Mouse (Mus musculus) forebrain, embryonic 13.5 days (tissue): ENCODE data around the gene 4930438A08Rik. TPM values are rescaled to one million over a fixed set of nuclear protein-coding genes. Genes with fewer than 3 reads are reported as not detected.
"Not testable (repeated sequence)": the region's sequence is repeated elsewhere in the genome, so short reads cannot be mapped to it uniquely, and the experiment has no call there.

Experiments
- ATAC-seq: fragments of 200-750 bp; cut with Nextera tagmentation; 2 replicates; pipeline ENCODE4 v1.8.0; 2017
- H3K27ac ChIP-seq: fragments of 300-500 bp; sonication (generic); 2 replicates; pipeline ENCODE4 v1.5.1; 2015; ENCODE audit warnings: inconsistent platforms, mild to moderate bottlenecking, moderate library complexity
- H3K27me3 ChIP-seq: fragments of 300-500 bp; sonication (generic); 2 replicates; pipeline ENCODE4 v1.6.1; 2015; ENCODE audit warnings: mild to moderate bottlenecking, inconsistent platforms
- H3K36me3 ChIP-seq: fragments of 300-500 bp; sonication (generic); 2 replicates; pipeline ENCODE4 v1.6.1; 2015; ENCODE audit warnings: mild to moderate bottlenecking, inconsistent platforms; ENCODE audit not compliant: poor library complexity, severe bottlenecking
- H3K4me1 ChIP-seq: fragments of 300-500 bp; sonication (generic); 2 replicates; pipeline ENCODE4 v1.6.1; 2015; ENCODE audit warnings: inconsistent platforms
- H3K4me2 ChIP-seq: fragments of 300-500 bp; sonication (generic); 2 replicates; pipeline ENCODE4 v1.6.1; 2015; ENCODE audit warnings: inconsistent platforms, mild to moderate bottlenecking, moderate library complexity
- H3K4me3 ChIP-seq: fragments of 300-500 bp; sonication (generic); 2 replicates; pipeline ENCODE4 v1.5.1; 2015; ENCODE audit warnings: mild to moderate bottlenecking, inconsistent platforms
- H3K9ac ChIP-seq: fragments of 300-500 bp; sonication (generic); 2 replicates; pipeline ENCODE4 v1.6.1; 2015; ENCODE audit warnings: mild to moderate bottlenecking, inconsistent platforms
- H3K9me3 ChIP-seq: fragments of 300-500 bp; sonication (generic); replicated peaks from 2 replicates; pipeline ENCODE4 v1.6.1; 2016; ENCODE audit warnings: inconsistent platforms
- WGBS: fragments of 180-500 bp; shearing (Covaris S2); methylation state at CpG from one replicate; pipeline ENCODE4 v1.1.7; 2015; 5-methylcytosine and 5-hydroxymethylcytosine counted together
- polyA plus RNA-seq: library from polyadenylated mRNA; unstranded; fragments of >200 nt; fragmentation: Nextera tagmentation; extraction: Ambion mirVana; gene quantifications from 2 replicates; pipeline ENCODE4 v1.2.1, GENCODE M21; 2015

Gene 4930438A08Rik
- polyA plus RNA-seq, result not detected in 2 replicates

DNA sequence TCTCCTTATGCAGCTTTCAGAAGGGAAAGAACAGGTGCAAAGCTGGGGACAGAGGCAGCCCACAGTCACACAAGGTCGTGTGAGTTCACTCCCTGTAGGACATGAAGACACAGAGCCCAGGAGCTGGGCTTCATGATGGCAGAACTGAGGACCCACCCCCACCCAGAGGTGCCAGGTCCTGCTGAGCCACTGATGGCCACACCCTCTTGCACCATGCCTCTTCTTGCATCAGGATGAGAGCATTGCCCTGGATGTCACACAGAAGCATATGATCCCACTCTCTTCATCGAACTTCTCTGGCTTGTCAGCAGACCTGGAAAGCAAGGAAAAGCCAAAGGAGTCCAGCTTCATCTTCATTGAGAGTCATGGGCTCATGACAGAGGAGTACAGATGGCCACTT, at the start of gene 4930438A08Rik:
4930438A08Rik (plus strand) TSS at position 228 of the 400 bp plus-strand sequence.
- no peak for ATAC-seq
- 69% methylated on average over 2 of the region's 2 CpGs for WGBS
- H3K4me2 ChIP-seq, result no peak within 1 kb of the TSS

GRCm38 (mm10) chr11:58224872-58225271, 49.7 kb upstream of the 4930438A08Rik start:
- not testable (repeated sequence) for H3K27me3 ChIP-seq, H3K9me3 ChIP-seq, H3K4me2 ChIP-seq, H3K36me3 ChIP-seq, H3K27ac ChIP-seq, H3K9ac ChIP-seq, ATAC-seq, H3K4me3 ChIP-seq, H3K4me1 ChIP-seq
- 88% methylated on average over 2 of the region's 2 CpGs for WGBS

More for the DNA sequence above, at the start of gene 4930438A08Rik:
- Histone ChIP-seq H3K9me3 (no peaks in the 10 kb centered on the region), H3K27me3 (no peaks in the 10 kb centered on the region), H3K36me3 (no peaks in the 10 kb centered on the region), H3K9ac (no peak within 1 kb of the TSS), H3K27ac (no peak within 1 kb of the TSS), H3K4me1 (no peaks in the 10 kb centered on the region), H3K4me3 (no peak within 1 kb of the TSS)

DNA sequence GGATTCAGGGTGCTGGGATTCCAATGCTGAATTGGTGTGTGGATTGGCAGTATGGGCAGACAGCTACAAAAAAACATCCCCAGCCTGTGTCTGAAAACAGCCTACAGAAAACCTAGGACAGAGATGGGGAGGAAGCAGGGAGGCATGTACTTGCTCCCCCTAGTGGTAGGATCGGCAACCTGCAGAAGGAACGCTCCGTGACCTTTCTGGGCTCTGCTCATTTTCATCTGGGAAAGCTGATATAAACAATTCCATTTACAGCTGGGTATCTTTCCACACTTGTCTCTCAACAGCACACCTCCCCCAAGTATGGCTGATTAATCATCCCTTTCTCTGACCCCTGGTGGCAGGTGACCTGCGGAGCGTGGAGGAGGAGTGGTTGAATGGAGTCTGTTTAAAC, 48.9 kb upstream of the 4930438A08Rik start:
- H3K27ac ChIP-seq, result no peak overlapping the region
- no peaks in the 10 kb centered on the region for H3K4me1 ChIP-seq
- no peaks in the 10 kb centered on the region for H3K36me3 ChIP-seq
- H3K27me3 ChIP-seq, result no peaks in the 10 kb centered on the region
- H3K4me2 ChIP-seq, result no peak overlapping the region
- H3K9ac ChIP-seq, result no peak overlapping the region
- WGBS, result 5% methylated on average over 5 of the region's 5 CpGs
- no peak overlapping the region for H3K4me3 ChIP-seq
- 0 out of 2 replicates have a peak, but pooled peaks have one; percentile 6 for ATAC-seq
- no peaks in the 10 kb centered on the region for H3K9me3 ChIP-seq

DNA sequence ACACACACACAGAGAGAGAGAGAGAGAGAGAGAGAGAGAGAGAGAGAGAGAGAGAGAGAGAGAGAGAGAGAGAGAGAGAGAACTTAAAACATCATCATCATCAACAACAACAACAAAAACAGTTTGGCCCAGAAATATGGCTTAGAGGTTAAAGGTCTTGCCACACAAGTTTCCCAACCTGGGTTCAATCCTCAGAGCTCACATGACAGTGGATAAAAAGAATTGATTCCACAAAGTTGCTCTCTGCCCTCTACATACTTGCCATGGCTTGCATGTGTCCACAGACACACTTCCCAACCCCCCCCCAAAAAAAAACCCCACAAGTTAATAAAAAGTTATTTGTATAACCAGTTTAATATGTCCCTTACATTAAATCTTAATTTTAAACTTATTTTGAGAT, 48.2 kb upstream of the 4930438A08Rik start:
- no peaks in the 10 kb centered on the region for H3K27me3 ChIP-seq
- H3K27ac ChIP-seq, result no peak overlapping the region
- no peak overlapping the region for H3K4me2 ChIP-seq
- H3K4me1 ChIP-seq, result no peaks in the 10 kb centered on the region
- no peak overlapping the region for H3K9ac ChIP-seq
- ATAC-seq, result no peak
- H3K4me3 ChIP-seq, result no peak overlapping the region
- no peaks in the 10 kb centered on the region for H3K9me3 ChIP-seq
- no peaks in the 10 kb centered on the region for H3K36me3 ChIP-seq

GRCm38 (mm10) chr11:58228021-58228420, 46.6 kb upstream of the 4930438A08Rik start:
- ATAC-seq, H3K9ac ChIP-seq, H3K36me3 ChIP-seq, H3K9me3 ChIP-seq, H3K4me2 ChIP-seq, H3K4me1 ChIP-seq, H3K4me3 ChIP-seq, H3K27ac ChIP-seq, H3K27me3 ChIP-seq: not testable (repeated sequence)
- WGBS, result 87% methylated on average over 2 of the region's 2 CpGs

- Histone ChIP-seq H3K4me3 (no peak overlapping the region), H3K9ac (no peak overlapping the region), H3K27ac (no peak overlapping the region), H3K36me3 (no peaks in the 10 kb centered on the region), H3K4me2 (no peak overlapping the region), H3K9me3 (no peaks in the 10 kb centered on the region), H3K4me1 (no peaks in the 10 kb centered on the region), H3K27me3 (no peaks in the 10 kb centered on the region)
- WGBS, result 78% methylated on average over 16 of the region's 16 CpGs
- no peak for ATAC-seq
Observed at GRCm38 (mm10) chr11:58230396-58230910, 44.1 kb upstream of the 4930438A08Rik start.

GRCm38 (mm10) chr11:58231156-58231555, 43.4 kb upstream of the 4930438A08Rik start:
- no peak overlapping the region for H3K4me3 ChIP-seq

GRCm38 (mm10) chr11:58234551-58234950, 40.0 kb upstream of the 4930438A08Rik start:
- H3K9me3 ChIP-seq, H3K4me3 ChIP-seq, H3K27ac ChIP-seq, H3K4me1 ChIP-seq, ATAC-seq, H3K9ac ChIP-seq, H3K4me2 ChIP-seq, H3K27me3 ChIP-seq, H3K36me3 ChIP-seq: not testable (repeated sequence)
- WGBS, result 80% methylated on average over 3 of the region's 3 CpGs

More at GRCm38 (mm10) chr11:58231156-58231555, 43.4 kb upstream of the 4930438A08Rik start:
- H3K4me1 ChIP-seq, result no peaks in the 10 kb centered on the region
- no peak for ATAC-seq
- 85% methylated on average over 8 of the region's 8 CpGs for WGBS
- no peak overlapping the region for H3K4me2 ChIP-seq
- H3K36me3 ChIP-seq, result no peaks in the 10 kb centered on the region
- H3K9ac ChIP-seq, result no peak overlapping the region
- no peaks in the 10 kb centered on the region for H3K9me3 ChIP-seq
- no peaks in the 10 kb centered on the region for H3K27me3 ChIP-seq
- no peak overlapping the region for H3K27ac ChIP-seq

- Histone ChIP-seq H3K27me3 (no peaks in the 10 kb centered on the region), H3K9ac (no peak overlapping the region), H3K4me1 (peaks cover 8% of the 10 kb centered on the region; the same call in 1 of the 2 replicates), H3K4me2 (no peak overlapping the region), H3K36me3 (no peaks in the 10 kb centered on the region), H3K27ac (no peak overlapping the region), H3K4me3 (no peak overlapping the region), H3K9me3 (no peaks in the 10 kb centered on the region)
- no peak for ATAC-seq
- 18% methylated on average over 6 of the region's 6 CpGs for WGBS
Observed at GRCm38 (mm10) chr11:58235152-58235551, 39.4 kb upstream of the 4930438A08Rik start.

DNA sequence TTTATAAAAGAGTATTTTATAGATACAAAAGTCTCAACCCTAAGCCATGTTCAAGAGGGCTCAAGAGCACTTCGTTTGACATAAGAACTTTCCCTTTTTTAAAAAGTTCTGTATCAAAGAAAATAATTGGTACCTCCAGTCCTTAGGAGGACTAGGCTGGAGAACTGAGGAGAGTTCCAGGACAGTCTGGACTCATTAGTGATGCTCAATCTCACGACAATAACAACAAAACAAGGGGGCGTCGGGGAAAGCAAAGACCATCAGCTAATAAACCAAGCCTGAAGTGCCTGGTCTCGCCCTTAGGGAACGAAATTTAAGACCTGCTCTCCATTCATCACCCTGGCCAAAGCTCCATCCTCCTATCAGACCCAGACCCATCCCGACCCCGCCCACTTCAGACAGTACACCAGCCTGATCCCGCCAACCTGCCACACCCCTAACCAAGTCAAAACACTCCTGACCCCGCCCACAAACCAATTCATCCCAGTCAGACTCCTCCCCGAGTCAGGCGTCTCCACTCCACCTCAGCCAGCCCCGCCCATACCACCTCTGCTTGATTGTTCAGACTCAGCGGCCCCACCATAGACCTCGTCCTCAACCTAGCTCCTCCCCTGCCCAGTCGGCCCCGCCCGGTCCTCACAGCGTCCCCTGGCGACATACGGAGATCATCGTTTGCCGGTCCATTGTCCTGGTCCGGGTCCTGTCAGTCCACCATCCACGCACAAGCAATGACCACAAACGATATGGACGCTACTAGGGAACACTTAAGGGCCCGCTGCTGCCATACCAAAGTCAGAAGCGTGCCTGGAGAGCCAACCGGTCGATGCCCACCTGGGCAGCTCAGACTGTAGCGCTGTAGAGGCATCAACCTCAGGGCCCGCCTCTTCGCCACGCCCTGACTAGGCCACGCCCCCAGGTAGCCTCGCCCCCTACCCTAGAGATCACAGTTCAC, 35.5 kb upstream of the 4930438A08Rik start:
- Histone ChIP-seq H3K4me1 (peaks cover 8% of the 10 kb centered on the region; the same call in 1 of the 2 replicates), H3K9ac (peak overlapping the region; percentile 46; the same call in 1 of the 2 replicates), H3K4me2 (peak overlapping the region; percentile 68), H3K27ac (no peak overlapping the region), H3K9me3 (no peaks in the 10 kb centered on the region), H3K27me3 (peaks cover 3% of the 10 kb centered on the region; the same call in 1 of the 2 replicates), H3K4me3 (peak overlapping the region; percentile 42), H3K36me3 (no peaks in the 10 kb centered on the region)
- ATAC-seq, result peak; percentile 86
- WGBS, result 2% methylated on average over 37 of the region's 37 CpGs

DNA sequence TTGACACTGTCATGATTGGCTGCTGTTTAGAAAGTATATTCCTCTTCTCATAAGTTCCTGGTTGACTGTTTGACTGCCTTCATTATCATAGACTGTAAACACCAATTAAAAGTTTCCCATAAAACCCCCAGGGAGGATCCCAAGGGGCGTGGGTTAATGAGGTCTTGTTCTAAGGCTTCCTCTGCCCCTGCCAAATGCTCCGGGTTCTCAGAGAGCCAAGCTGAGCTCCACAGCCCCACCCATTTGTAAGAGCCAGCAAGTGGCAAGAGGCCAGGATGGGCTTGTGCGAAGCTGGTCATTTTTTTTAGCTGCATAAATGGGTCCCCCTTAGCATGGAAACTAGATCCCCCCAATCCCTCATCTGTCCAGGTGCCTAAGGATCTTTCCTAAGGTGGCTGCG, 27.3 kb upstream of the 4930438A08Rik start:
- Histone ChIP-seq H3K4me1 (peaks cover 6% of the 10 kb centered on the region; the same call in 1 of the 2 replicates), H3K4me3 (no peak overlapping the region), H3K27ac (no peak overlapping the region), H3K27me3 (peaks cover 3% of the 10 kb centered on the region; the same call in 1 of the 2 replicates), H3K9ac (no peak overlapping the region), H3K4me2 (no peak overlapping the region), H3K36me3 (no peaks in the 10 kb centered on the region), H3K9me3 (no peaks in the 10 kb centered on the region)
- WGBS, result 48% methylated on average over 4 of the region's 4 CpGs
- no peak for ATAC-seq

- whole genome bisulfite sequencing, result 90% methylated on average over 7 of the region's 7 CpGs
- no peak overlapping the region for H3K4me3 ChIP-seq
- no peak for ATAC-seq
- no peaks in the 10 kb centered on the region for H3K36me3 ChIP-seq
- no peaks in the 10 kb centered on the region for H3K27me3 ChIP-seq
- no peaks in the 10 kb centered on the region for H3K9me3 ChIP-seq
- no peak overlapping the region for H3K9ac ChIP-seq
- H3K4me1 ChIP-seq, result peaks cover 6% of the 10 kb centered on the region; the same call in 1 of the 2 replicates
- H3K4me2 ChIP-seq, result no peak overlapping the region
- H3K27ac ChIP-seq, result no peak overlapping the region
Observed at GRCm38 (mm10) chr11:58249203-58249981, 25.2 kb upstream of the 4930438A08Rik start.
